Mouse (Mus musculus) midbrain, embryonic 10.5 days (tissue): ENCODE data around the gene Errfi1. TPM values are rescaled to one million over a fixed set of nuclear protein-coding genes. Genes with fewer than 3 reads are reported as not detected.
A peak's percentile ranks its signal among the peaks of the same experiment; 100 is the strongest.
"Not testable (repeated sequence)": the region's sequence is repeated elsewhere in the genome, so short reads cannot be mapped to it uniquely, and the experiment has no call there.

Experiments used
- DNase-seq: peaks from one replicate; pipeline ENCODE4 v3.0.0-alpha.2; 2017; ENCODE audit warnings: low spot score
- H3K27ac ChIP-seq: fragments of 300-500 bp; sonication (generic); replicated peaks from 2 replicates; pipeline ENCODE4 v1.5.1; 2016; ENCODE audit warnings: mild to moderate bottlenecking
- H3K27me3 ChIP-seq: fragments of 300-500 bp; sonication (generic); 2 replicates; pipeline ENCODE4 v1.6.1; 2016; ENCODE audit warnings: low read depth, mild to moderate bottlenecking; ENCODE audit not compliant: poor library complexity, severe bottlenecking
- H3K36me3 ChIP-seq: fragments of 300-500 bp; sonication (generic); 2 replicates; pipeline ENCODE4 v1.6.1; 2016; ENCODE audit warnings: mild to moderate bottlenecking, moderate library complexity
- H3K4me1 ChIP-seq: fragments of 300-500 bp; sonication (generic); 2 replicates; pipeline ENCODE4 v1.6.1; 2016
- H3K4me3 ChIP-seq: fragments of 300-500 bp; sonication (generic); 2 replicates; pipeline ENCODE4 v1.5.1; 2016; ENCODE audit warnings: mild to moderate bottlenecking, moderate library complexity
- H3K9me3 ChIP-seq: fragments of 300-500 bp; sonication (generic); replicated peaks from 2 replicates; pipeline ENCODE4 v1.6.1; 2016; ENCODE audit warnings: mild to moderate bottlenecking
- WGBS: fragments of 180-500 bp; shearing (Covaris S2); methylation state at CpG from one replicate; pipeline ENCODE4 v1.1.7; 2016; 5-methylcytosine and 5-hydroxymethylcytosine counted together
- polyA plus RNA-seq: library from polyadenylated mRNA; unstranded; fragments of >200 nt; fragmentation: Nextera tagmentation; extraction: Ambion mirVana; gene quantifications from 2 replicates; pipeline ENCODE4 v1.2.1, GENCODE M21; 2016

The Errfi1 gene
- polyA plus RNA-seq, 1 experiment from 2014 or later: 25.2 TPM

- Histone ChIP-seq H3K27ac (no peak overlapping the region), H3K36me3 (peaks cover 44% of the 10 kb centered on the region), H3K9me3 (no peaks in the 10 kb centered on the region), H3K4me1 (peaks cover 7% of the 10 kb centered on the region), H3K27me3 (no peaks in the 10 kb centered on the region), H3K4me3 (no peak overlapping the region)
- WGBS: 79% methylated on average over 8 of the region's 8 CpGs
- DNase-seq: no peak
These were observed 41.2 kb downstream of the Errfi1 start for GRCm38 (mm10) chr4:150894718-150895501.

DNA sequence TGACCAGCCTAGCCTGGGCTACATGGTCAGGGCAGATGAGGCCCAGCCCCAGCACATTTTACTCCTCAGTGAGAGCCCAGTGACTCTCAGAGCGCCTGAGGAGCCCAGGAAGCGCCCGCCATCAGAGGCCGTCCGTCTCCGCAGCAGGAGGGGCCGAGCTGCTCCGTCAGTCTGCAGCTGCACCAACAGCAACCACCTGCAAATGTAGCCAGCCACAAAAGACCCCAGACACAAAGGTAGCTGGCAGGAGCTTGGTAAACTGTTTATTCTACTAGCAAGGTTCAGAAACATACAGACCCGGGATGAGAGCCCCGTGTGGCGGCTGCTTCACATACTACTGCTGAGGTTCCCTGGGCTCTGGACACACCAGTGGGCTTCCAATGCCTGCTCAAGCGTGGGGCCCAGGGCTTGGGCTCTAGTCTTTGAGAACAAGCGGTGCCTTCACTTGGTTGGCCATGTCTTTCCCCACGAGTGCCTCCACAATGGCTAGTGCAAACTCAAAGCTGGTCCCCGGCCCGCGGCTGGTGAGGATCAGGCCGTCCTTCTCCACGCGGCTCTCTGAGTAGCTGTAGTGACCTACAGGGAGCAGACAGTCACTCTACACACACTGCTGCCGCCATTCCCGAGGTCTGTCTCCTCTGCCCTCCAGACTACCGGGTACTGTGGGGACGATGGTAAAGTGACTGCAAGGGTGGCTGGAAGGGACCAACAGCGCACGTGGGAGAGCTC is 43.3 kb downstream of the Errfi1 start:
- H3K27ac ChIP-seq: no peak overlapping the region
- DNase-seq: no peak
- H3K4me3 ChIP-seq: no peak overlapping the region
- no peaks in the 10 kb centered on the region for H3K9me3 ChIP-seq
- 94% methylated on average over 26 of the region's 26 CpGs for WGBS
- H3K27me3 ChIP-seq: no peaks in the 10 kb centered on the region
- H3K4me1 ChIP-seq: peaks cover 7% of the 10 kb centered on the region
- peaks cover 66% of the 10 kb centered on the region for H3K36me3 ChIP-seq

GRCm38 (mm10) chr4:150898716-150899365 is 45.1 kb downstream of the Errfi1 start:
- peak; percentile 66 for DNase-seq
- H3K27me3 ChIP-seq: no peaks in the 10 kb centered on the region
- no peak overlapping the region for H3K4me3 ChIP-seq
- H3K4me1 ChIP-seq: peaks cover 7% of the 10 kb centered on the region
- H3K36me3 ChIP-seq: peaks cover 83% of the 10 kb centered on the region
- WGBS: 65% methylated on average over 13 of the region's 13 CpGs
- no peak overlapping the region for H3K27ac ChIP-seq
- no peaks in the 10 kb centered on the region for H3K9me3 ChIP-seq

- no peak for DNase-seq
- H3K36me3 ChIP-seq: peaks cover 96% of the 10 kb centered on the region
- peaks cover 7% of the 10 kb centered on the region for H3K4me1 ChIP-seq
- H3K4me3 ChIP-seq: no peak overlapping the region
- H3K27ac ChIP-seq: no peak overlapping the region
- H3K27me3 ChIP-seq: no peaks in the 10 kb centered on the region
- no peaks in the 10 kb centered on the region for H3K9me3 ChIP-seq
- 94% methylated on average over 13 of the region's 13 CpGs for WGBS
These were observed 46.8 kb downstream of the Errfi1 start for GRCm38 (mm10) chr4:150900486-150900885.

GRCm38 (mm10) chr4:150901651-150902050 is 47.9 kb downstream of the Errfi1 start:
- Histone ChIP-seq H3K9me3 (no peaks in the 10 kb centered on the region), H3K36me3 (peaks cover 96% of the 10 kb centered on the region), H3K27me3 (no peaks in the 10 kb centered on the region), H3K4me3 (no peak overlapping the region), H3K4me1 (peaks cover 7% of the 10 kb centered on the region), H3K27ac (no peak overlapping the region)
- whole genome bisulfite sequencing: 69% methylated on average over 9 of the region's 9 CpGs
- DNase-seq: peak; percentile 72

DNA sequence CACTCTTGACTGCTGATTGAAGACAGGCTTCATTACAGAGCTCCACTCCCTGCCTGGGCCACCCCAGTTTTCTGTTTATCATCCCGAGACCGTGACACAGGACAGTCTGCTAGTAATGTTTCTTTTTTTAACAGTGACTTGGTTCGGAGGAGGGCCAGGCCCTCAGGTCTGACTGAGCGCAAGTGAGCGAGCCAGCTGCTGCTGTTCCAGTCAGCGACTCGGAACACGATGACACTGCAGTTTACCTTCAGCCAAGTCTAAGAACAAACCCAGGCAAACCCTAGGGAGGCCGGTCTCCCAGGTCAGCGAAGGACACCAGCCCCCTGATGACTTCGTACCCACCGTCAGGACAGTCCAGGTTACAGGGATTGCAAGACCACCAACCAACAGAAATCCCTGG is 48.3 kb downstream of the Errfi1 start:
- DNase-seq: no peak
- H3K4me3 ChIP-seq: no peak overlapping the region
- 95% methylated on average over 12 of the region's 12 CpGs for WGBS
- H3K27ac ChIP-seq: no peak overlapping the region
- no peaks in the 10 kb centered on the region for H3K9me3 ChIP-seq
- H3K4me1 ChIP-seq: peaks cover 7% of the 10 kb centered on the region
- H3K36me3 ChIP-seq: peaks cover 96% of the 10 kb centered on the region
- H3K27me3 ChIP-seq: no peaks in the 10 kb centered on the region

- Histone ChIP-seq H3K9me3 (no peaks in the 10 kb centered on the region), H3K4me1 (peaks cover 12% of the 10 kb centered on the region), H3K27me3 (no peaks in the 10 kb centered on the region), H3K27ac (no peak overlapping the region), H3K36me3 (peaks cover 96% of the 10 kb centered on the region), H3K4me3 (no peak overlapping the region)
- WGBS: 95% methylated on average over 14 of the region's 14 CpGs
- DNase-seq: no peak
These were observed 49.5 kb downstream of the Errfi1 start for GRCm38 (mm10) chr4:150903091-150903742.

DNA sequence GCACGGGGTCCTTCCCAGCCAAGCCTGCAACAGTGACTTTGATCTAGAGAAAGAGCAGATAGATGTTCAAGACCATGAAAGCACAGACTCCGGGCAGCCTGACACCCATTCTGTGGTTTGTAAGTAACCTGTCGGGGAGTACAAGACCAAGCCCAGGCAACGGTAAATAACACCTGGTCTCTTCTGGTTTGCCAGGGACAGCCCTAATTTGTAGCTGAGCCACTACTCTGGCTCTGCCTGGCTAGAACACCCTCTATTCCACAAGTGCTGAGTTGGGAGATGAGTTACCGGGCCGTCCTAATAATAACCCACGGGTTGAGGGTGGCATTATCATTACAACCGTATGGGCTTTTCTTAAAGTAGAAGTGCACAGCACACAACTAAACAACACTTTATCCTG is 53.4 kb downstream of the Errfi1 start:
- H3K27ac ChIP-seq: no peak overlapping the region
- WGBS: 94% methylated on average over 8 of the region's 8 CpGs
- H3K27me3 ChIP-seq: no peaks in the 10 kb centered on the region
- peaks cover 18% of the 10 kb centered on the region for H3K4me1 ChIP-seq
- H3K9me3 ChIP-seq: no peaks in the 10 kb centered on the region
- no peak overlapping the region for H3K4me3 ChIP-seq
- peaks cover 58% of the 10 kb centered on the region for H3K36me3 ChIP-seq
- DNase-seq: no peak

DNA sequence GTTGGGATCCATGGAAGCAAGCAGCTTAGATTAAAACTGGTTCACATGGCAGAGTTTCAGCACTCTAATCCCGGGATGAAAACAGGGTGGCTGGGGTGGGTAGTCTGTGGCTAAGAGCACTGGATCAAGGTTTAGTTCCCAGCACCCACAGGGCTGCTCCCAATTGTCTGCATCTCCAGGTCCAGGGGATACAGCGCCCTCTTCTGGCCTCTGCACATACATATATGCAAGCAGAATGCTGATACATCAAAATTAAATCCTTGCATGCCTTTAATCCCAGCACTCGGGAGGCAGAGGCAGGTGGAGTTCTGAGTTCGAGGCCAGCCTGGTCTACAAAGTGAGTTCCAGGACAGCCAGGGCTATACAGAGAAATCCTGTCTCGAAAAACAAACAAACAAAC is 54.8 kb downstream of the Errfi1 start:
- not testable (repeated sequence) for H3K27me3 ChIP-seq, H3K9me3 ChIP-seq, H3K27ac ChIP-seq, DNase-seq
- Histone ChIP-seq H3K4me3 (peak overlapping the region; percentile 69), H3K36me3 (peaks cover 44% of the 10 kb centered on the region), H3K4me1 (peaks cover 27% of the 10 kb centered on the region)
- 80% methylated on average over 5 of the region's 5 CpGs for WGBS

GRCm38 (mm10) chr4:150909451-150910156 is 55.9 kb downstream of the Errfi1 start:
- H3K36me3 ChIP-seq: peaks cover 35% of the 10 kb centered on the region
- peaks cover 33% of the 10 kb centered on the region for H3K4me1 ChIP-seq
- under 1% methylated on average over 56 of the region's 56 CpGs for WGBS
- no peaks in the 10 kb centered on the region for H3K27me3 ChIP-seq
- H3K9me3 ChIP-seq: no peaks in the 10 kb centered on the region
- peak overlapping the region; percentile 89 for H3K27ac ChIP-seq
- peak; percentile 100 for DNase-seq
- peak overlapping the region; percentile 69 for H3K4me3 ChIP-seq

DNA sequence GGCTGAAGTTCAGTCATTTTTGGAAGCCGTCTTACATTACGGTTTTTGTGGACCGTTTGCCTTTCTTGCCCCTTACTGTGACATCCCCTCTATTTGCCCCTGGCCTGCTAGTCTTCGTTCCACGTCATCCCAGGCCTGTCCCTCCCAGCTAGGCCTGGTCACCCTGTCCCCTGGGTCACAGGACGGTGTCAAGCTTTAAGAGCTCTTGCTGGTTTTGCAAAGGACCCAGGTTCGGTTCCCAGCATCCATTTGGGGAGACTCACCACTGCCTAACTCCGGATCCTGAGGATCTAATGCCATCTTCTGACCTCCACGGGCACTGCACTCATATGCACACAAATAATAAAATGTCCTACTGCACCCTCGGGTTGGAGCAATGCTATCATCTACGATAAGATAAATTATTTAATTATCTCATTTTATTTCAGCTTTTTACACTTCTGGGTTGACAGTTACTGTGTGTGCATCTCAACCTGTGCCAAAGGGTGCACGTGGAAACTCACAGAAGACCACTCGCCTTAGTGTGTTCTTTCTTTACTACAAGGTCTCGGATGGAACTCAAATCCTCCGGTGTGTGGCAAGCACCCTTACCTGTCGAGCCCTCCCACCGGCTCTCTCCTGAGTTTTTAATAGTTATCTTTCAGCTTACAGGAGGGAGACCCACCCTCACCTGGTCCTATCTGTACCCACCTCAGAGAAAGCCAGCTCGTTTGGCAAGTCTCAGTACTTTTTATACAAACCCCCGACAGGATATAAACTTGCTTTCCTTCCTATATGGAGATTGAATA is 56.6 kb downstream of the Errfi1 start:
- 85% methylated on average over 19 of the region's 19 CpGs for WGBS
- H3K4me3 ChIP-seq: peak overlapping the region; percentile 69
- H3K27me3 ChIP-seq: no peaks in the 10 kb centered on the region
- peak overlapping the region; percentile 89 for H3K27ac ChIP-seq
- peaks cover 40% of the 10 kb centered on the region for H3K4me1 ChIP-seq
- H3K36me3 ChIP-seq: peaks cover 30% of the 10 kb centered on the region
- DNase-seq: no peak
- no peaks in the 10 kb centered on the region for H3K9me3 ChIP-seq
